Mouse (Mus musculus): ENCODE results near the gene Sh3rf1. TPM values are rescaled to one million over a fixed set of nuclear protein-coding genes. Genes with fewer than 3 reads are reported as not detected.

Gene Sh3rf1
- polyA plus RNA-seq, 1 experiment from 2014 or later, result 9.1 TPM

DNA sequence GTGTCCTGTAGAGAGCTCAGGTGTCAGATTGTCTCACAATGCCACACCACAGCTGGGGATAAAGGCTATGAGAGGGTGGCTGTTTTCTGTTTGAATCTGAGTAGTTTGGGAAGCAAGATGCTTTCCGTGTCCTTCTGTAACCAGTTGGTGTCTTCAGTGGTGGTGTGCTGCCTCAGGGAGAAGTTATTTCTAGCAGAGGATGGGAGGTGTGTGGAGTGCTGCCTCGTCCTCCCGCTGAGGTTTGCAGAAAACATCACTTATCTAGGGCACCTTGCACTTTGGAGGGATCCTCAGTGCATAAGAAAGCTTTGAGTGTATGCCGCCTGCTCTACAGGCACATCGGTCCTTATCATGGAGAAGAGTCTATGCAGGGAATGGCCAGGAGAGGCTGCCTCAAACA, 128.0 kb downstream of the Sh3rf1 start:
- H3K36me3 ChIP-seq, result peaks cover 8% of the 10 kb centered on the region
- no peak overlapping the region for H3K27ac ChIP-seq
- no peak overlapping the region for H3K4me3 ChIP-seq (replicated peaks)
- H3K27me3 ChIP-seq, result no peaks in the 10 kb centered on the region
- H3K4me1 ChIP-seq (replicated peaks), result peaks cover 19% of the 10 kb centered on the region
- WGBS, result 93% methylated on average over 5 of the region's 5 CpGs
- H3K9ac ChIP-seq (replicated peaks), result no peak overlapping the region
- no peak for ATAC-seq (ENCODE audit: insufficient number of reproducible peaks, insufficient read depth, low FRiP score, low TSS enrichment, low read depth)
- H3K9me3 ChIP-seq, result no peaks in the 10 kb centered on the region
- H3K4me2 ChIP-seq, result no peak overlapping the region

DNA sequence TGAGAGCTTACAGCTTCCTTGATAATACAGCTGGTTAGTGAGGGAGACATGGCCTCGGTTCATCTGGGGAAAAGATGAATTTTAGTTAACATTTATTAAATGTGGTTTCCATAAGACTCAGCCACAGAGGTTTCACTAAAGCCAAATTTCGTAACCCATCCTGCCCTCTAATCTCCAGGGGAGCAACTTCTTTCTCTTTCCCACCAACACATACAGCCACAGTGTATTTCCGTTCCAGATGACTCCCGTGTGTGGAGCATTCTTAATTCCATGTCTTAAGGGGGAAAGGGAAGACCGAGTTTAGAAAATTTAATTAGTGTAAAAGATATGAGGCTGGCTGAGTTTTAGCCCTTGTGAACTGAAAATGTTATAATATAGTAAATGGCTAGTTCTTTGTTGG, 131.8 kb downstream of the Sh3rf1 start:
- Histone ChIP-seq H3K4me1 (replicated peaks) (peaks cover 10% of the 10 kb centered on the region; the same call in 1 of the 2 replicates), H3K27me3 (no peaks in the 10 kb centered on the region), H3K4me2 (no peak overlapping the region), H3K27ac (no peak overlapping the region), H3K36me3 (peaks cover 3% of the 10 kb centered on the region; the same call in 1 of the 2 replicates), H3K9me3 (no peaks in the 10 kb centered on the region), H3K4me3 (replicated peaks) (no peak overlapping the region), H3K9ac (replicated peaks) (no peak overlapping the region)
- ATAC-seq (ENCODE audit: insufficient number of reproducible peaks, insufficient read depth, low FRiP score, low TSS enrichment, low read depth), result no peak
- WGBS, result 65% methylated on average over 5 of the region's 5 CpGs

DNA sequence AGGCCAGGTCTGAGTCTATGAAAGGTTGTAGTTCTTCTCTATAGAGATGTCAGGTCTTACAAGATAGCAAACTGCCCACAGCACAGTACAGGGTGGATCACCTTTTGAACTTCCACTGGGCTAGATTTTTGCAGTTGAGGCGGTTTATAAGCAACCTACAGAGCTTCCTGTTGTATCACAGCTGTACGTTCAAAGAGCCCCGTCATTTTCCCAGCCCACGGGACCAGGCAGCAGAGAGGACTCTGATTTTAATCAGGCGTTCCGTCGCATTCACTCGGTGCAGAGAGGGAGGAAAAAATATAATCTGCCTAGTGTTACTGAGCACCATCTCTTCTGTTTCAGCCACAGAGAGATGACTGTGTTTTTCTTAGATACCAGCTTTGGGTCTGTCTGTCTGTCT, 135.3 kb downstream of the Sh3rf1 start:
- no peak overlapping the region for H3K27ac ChIP-seq
- 50% methylated on average over 8 of the region's 8 CpGs for whole genome bisulfite sequencing
- H3K4me1 ChIP-seq (replicated peaks), result peaks cover 10% of the 10 kb centered on the region; the same call in 1 of the 2 replicates
- peaks cover 20% of the 10 kb centered on the region; the same call in 1 of the 2 replicates for H3K36me3 ChIP-seq
- H3K9me3 ChIP-seq, result no peaks in the 10 kb centered on the region
- no peak overlapping the region for H3K4me2 ChIP-seq
- no peak for ATAC-seq (ENCODE audit: insufficient number of reproducible peaks, insufficient read depth, low FRiP score, low TSS enrichment, low read depth)
- no peak overlapping the region for H3K9ac ChIP-seq (replicated peaks)
- H3K27me3 ChIP-seq, result no peaks in the 10 kb centered on the region
- H3K4me3 ChIP-seq (replicated peaks), result no peak overlapping the region

DNA sequence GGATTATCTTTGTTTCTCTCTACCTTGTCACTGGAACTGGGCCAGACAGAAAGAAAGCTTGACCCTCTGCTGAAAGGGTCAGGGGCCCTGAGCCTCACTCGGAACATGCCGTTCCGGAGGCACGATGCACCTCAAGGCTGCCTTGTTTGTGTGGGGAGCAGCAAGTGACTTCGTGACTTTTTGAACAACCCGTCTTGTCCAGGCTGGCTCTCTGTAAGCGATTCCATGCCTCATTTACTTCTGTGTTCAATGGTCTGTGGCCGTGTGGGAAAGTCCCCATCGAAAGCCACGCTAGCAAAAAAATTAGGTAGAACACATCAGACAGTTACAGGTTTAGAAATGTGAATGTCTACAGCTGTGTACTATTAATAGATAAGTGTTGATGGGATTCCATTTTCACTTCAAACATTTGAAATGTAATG, 136.2 kb downstream of the Sh3rf1 start:
- Histone ChIP-seq H3K9me3 (no peaks in the 10 kb centered on the region), H3K9ac (replicated peaks) (no peak overlapping the region), H3K27me3 (no peaks in the 10 kb centered on the region), H3K36me3 (peaks cover 28% of the 10 kb centered on the region), H3K4me2 (no peak overlapping the region), H3K4me1 (replicated peaks) (peaks cover 6% of the 10 kb centered on the region; the same call in 1 of the 2 replicates), H3K4me3 (replicated peaks) (no peak overlapping the region), H3K27ac (no peak overlapping the region)
- WGBS, result 84% methylated on average over 10 of the region's 10 CpGs
- no peak for ATAC-seq (ENCODE audit: insufficient number of reproducible peaks, insufficient read depth, low FRiP score, low TSS enrichment, low read depth)

DNA sequence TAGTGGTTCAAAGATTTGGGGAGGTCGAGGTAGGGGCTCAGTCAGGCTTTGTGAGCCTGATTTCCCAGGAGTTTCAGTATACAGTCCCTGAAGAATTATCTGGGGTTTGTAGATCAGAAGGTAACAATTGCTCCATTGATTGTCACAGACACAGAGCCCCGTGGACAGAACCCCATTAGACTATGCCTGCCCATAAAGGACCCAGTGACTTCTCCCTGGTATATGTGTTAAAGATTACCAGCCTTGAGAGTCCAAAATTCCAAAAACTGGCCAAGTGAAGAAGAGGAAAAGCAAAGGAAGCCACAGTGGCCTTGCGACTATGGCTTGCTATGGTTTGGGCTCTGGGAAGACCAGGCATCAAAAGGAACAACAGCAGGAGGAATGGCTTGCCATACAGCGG, 136.7 kb downstream of the Sh3rf1 start:
- Histone ChIP-seq H3K36me3 (peaks cover 28% of the 10 kb centered on the region), H3K27ac (no peak overlapping the region), H3K9me3 (no peaks in the 10 kb centered on the region), H3K4me1 (replicated peaks) (peaks cover 4% of the 10 kb centered on the region; the same call in 1 of the 2 replicates), H3K9ac (replicated peaks) (no peak overlapping the region), H3K4me2 (no peak overlapping the region), H3K27me3 (no peaks in the 10 kb centered on the region), H3K4me3 (replicated peaks) (no peak overlapping the region)
- no peak for ATAC-seq (ENCODE audit: insufficient number of reproducible peaks, insufficient read depth, low FRiP score, low TSS enrichment, low read depth)
- WGBS, result 88% methylated on average over 4 of the region's 4 CpGs

DNA sequence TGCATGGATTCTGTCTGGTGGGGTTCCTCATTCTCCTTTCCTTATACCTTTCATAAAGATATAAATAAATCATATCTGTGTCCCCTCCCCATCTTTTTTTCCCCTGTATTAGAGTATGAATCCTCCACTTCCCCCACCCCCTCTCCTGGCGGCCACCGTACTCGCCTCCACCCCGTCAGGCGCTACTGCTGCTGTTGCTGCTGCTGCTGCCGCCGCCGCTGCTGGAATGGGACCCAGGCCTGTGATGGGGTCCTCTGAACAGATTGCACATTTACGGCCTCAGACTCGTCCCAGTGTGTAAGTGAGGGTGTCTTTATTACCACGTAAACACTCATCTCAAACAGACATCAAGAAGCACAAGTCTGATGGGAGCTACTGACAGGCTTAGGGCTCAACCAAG, 137.8 kb downstream of the Sh3rf1 start:
- peaks cover 34% of the 10 kb centered on the region for H3K36me3 ChIP-seq
- 75% methylated on average over 11 of the region's 11 CpGs for WGBS
- no peaks in the 10 kb centered on the region for H3K4me1 ChIP-seq (replicated peaks)
- no peak overlapping the region for H3K4me3 ChIP-seq (replicated peaks)
- H3K27ac ChIP-seq, result no peak overlapping the region
- H3K9me3 ChIP-seq, result no peaks in the 10 kb centered on the region
- H3K4me2 ChIP-seq, result no peak overlapping the region
- no peaks in the 10 kb centered on the region for H3K27me3 ChIP-seq
- no peak for ATAC-seq (ENCODE audit: insufficient number of reproducible peaks, insufficient read depth, low FRiP score, low TSS enrichment, low read depth)
- no peak overlapping the region for H3K9ac ChIP-seq (replicated peaks)

DNA sequence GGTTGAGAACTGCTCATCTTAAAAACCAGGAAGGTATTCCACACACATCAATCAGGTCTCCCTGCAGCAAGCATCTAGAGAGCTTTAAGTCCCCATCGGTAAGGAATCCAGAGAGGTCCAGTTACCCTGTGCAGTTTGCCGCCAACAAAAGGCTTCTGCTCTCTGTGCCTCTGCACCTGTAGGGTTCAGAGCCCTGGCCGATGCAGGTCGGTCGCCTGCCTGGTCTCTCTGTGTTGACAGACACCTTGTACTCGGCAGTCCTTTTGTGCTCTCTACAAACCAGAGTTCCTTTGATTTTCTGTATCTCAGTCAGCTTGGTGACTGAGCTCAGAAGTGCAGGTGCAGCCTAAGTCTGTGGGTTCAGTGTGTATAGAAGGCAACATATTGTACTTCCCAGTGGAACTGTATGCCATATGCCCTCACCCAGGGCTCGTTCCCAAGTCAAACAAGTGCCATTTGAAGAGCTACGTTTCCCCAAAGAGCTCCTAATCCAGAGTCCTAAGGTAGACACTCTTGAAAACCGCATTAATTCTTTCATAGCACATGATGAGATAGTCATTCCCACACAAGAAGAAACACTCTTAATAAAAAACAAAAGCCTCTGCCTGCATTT, 138.7 kb downstream of the Sh3rf1 start:
- Histone ChIP-seq H3K9ac (replicated peaks) (no peak overlapping the region), H3K4me2 (no peak overlapping the region), H3K36me3 (peaks cover 36% of the 10 kb centered on the region), H3K27me3 (no peaks in the 10 kb centered on the region), H3K4me3 (replicated peaks) (no peak overlapping the region), H3K27ac (no peak overlapping the region), H3K9me3 (no peaks in the 10 kb centered on the region), H3K4me1 (replicated peaks) (no peaks in the 10 kb centered on the region)
- WGBS, result 83% methylated on average over 9 of the region's 9 CpGs
- no peak for ATAC-seq (ENCODE audit: insufficient number of reproducible peaks, insufficient read depth, low FRiP score, low TSS enrichment, low read depth)

DNA sequence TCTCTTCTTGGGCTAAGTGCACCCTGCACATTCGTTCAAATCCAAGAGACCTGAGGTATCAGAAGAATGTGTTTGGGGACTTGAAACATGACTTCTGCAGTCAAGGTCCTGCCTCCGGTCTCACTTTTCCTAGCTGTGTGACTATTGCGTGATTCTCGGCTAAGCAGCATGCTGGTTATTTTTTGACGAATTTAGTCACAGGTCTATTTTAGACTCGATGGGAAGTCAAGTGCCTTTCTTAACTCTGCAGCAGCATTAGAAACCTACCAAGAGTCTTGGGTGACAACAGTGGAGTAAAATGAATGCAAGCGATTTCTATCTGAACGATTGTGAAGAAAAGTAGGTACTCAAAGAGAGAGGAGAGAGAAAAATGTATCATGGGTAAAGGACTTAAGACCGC, 149.6 kb downstream of the Sh3rf1 start:
- WGBS, result 92% methylated on average over 9 of the region's 9 CpGs
- Histone ChIP-seq H3K4me2 (no peak overlapping the region), H3K27me3 (peaks cover 6% of the 10 kb centered on the region; the same call in 1 of the 2 replicates), H3K4me3 (replicated peaks) (no peak overlapping the region), H3K36me3 (peaks cover 21% of the 10 kb centered on the region), H3K27ac (no peak overlapping the region), H3K9ac (replicated peaks) (no peak overlapping the region), H3K4me1 (replicated peaks) (peaks cover 4% of the 10 kb centered on the region; the same call in 1 of the 2 replicates), H3K9me3 (no peaks in the 10 kb centered on the region)
- ATAC-seq (ENCODE audit: insufficient number of reproducible peaks, insufficient read depth, low FRiP score, low TSS enrichment, low read depth), result no peak

DNA sequence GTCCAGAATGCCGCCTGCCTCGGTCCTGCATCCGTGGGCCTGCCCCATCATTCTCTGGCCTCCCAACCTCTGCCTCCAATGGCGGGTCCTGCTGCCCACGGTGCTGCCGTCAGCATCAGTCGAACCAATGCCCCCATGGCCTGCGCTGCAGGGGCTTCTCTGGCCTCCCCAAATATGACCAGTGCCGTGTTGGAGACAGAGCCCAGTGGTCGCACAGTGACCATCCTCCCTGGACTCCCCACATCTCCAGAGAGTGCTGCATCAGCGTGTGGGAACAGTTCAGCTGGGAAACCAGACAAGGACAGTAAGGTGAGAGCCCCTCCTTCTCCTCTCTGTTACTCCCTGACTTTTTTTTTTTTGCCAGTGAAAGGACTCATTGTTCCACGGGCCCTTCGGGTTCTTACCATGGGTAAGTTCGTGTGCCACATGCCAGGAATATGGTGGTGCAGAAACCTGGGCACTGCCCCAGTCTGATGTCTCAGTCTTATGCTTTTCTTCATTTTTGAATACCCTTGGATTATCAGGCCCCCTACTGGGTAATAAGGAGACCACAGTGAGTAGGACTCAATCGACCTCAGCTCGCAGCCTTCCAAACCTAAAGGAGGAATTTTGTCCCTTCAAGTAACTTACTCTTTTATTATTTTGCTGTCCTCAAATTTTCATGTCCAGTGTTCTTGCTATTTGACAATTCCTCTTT, 150.5 kb downstream of the Sh3rf1 start:
- peaks cover 6% of the 10 kb centered on the region; the same call in 1 of the 2 replicates for H3K27me3 ChIP-seq
- peaks cover 21% of the 10 kb centered on the region for H3K36me3 ChIP-seq
- H3K4me2 ChIP-seq, result no peak overlapping the region
- H3K4me3 ChIP-seq (replicated peaks), result no peak overlapping the region
- H3K9ac ChIP-seq (replicated peaks), result no peak overlapping the region
- ATAC-seq (ENCODE audit: insufficient number of reproducible peaks, insufficient read depth, low FRiP score, low TSS enrichment, low read depth), result no peak
- H3K27ac ChIP-seq, result no peak overlapping the region
- peaks cover 4% of the 10 kb centered on the region; the same call in 1 of the 2 replicates for H3K4me1 ChIP-seq (replicated peaks)
- no peaks in the 10 kb centered on the region for H3K9me3 ChIP-seq
- WGBS, result 91% methylated on average over 16 of the region's 16 CpGs

DNA sequence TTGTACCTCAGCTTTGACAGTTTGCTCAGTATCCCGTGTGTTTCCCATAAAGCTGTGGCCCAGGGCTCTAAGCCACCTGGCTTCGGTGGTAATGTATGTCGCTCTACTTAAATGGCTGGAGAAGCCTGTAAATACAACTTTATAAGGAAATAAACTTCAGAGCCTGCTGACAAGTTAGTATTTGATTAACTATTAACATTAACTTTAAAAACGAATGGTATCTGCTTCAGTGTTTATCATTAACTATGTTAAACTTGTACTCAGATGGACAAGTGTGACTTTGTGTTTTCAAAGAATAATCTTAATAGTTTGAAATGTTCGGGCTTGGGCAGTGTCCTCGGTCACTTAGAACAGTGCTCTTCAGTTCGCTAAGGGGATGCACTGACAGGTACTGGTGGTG, 151.5 kb downstream of the Sh3rf1 start:
- WGBS, result 56% methylated on average over 7 of the region's 7 CpGs
- H3K9ac ChIP-seq (replicated peaks), result no peak overlapping the region
- ATAC-seq (ENCODE audit: insufficient number of reproducible peaks, insufficient read depth, low FRiP score, low TSS enrichment, low read depth), result no peak
- H3K27me3 ChIP-seq, result peaks cover 6% of the 10 kb centered on the region; the same call in 1 of the 2 replicates
- peaks cover 4% of the 10 kb centered on the region; the same call in 1 of the 2 replicates for H3K4me1 ChIP-seq (replicated peaks)
- H3K4me3 ChIP-seq (replicated peaks), result no peak overlapping the region
- H3K9me3 ChIP-seq, result no peaks in the 10 kb centered on the region
- no peak overlapping the region for H3K27ac ChIP-seq
- H3K4me2 ChIP-seq, result no peak overlapping the region
- peaks cover 21% of the 10 kb centered on the region for H3K36me3 ChIP-seq

DNA sequence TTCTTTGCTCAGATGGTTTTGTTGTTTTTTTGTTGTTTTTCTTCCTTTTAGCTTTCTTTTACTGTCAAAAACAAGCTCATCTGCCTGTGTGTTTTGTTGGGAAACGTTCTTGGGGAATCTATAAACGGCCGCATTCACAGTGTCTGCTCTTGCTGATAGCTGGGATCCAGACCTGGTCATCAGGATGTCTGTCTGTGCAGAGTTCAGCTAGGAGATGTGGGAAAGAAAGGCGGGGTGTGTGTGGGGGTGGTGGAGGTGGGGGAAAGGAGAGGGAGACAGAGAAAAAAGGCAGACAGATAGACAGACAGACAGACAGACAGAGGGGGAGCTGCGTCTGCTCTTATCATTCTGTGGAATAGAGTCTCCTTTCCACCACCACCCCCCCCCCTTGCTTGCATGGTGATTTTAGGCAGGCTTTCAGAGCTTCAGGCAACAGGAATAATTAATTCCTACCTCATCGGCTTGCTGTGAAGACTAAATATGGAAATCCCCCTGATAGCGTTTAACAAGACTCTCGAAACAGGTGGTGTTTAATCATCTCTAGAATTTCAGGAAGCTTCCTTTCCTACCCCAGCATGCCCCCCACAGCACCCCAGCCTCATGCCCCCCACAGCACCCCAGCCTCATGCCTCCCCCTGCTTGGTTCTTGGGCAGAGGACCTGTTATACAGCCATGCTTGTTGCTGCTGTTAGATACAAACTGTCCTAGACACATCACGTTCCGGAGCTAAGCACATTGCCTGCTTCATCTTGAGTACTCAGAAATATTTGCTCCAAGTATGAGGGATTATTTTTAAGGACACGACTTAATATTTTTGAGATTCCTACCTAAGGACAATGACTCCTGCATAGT, 155.4 kb downstream of the Sh3rf1 start:
- Histone ChIP-seq H3K4me2 (no peak overlapping the region), H3K27ac (no peak overlapping the region), H3K9me3 (no peaks in the 10 kb centered on the region), H3K4me1 (replicated peaks) (peaks cover 1% of the 10 kb centered on the region; the same call in 1 of the 2 replicates), H3K4me3 (replicated peaks) (no peak overlapping the region), H3K36me3 (peaks cover 10% of the 10 kb centered on the region), H3K27me3 (peaks cover 2% of the 10 kb centered on the region; the same call in 1 of the 2 replicates), H3K9ac (replicated peaks) (no peak overlapping the region)
- no peak for ATAC-seq (ENCODE audit: insufficient number of reproducible peaks, insufficient read depth, low FRiP score, low TSS enrichment, low read depth)
- WGBS, result 82% methylated on average over 11 of the region's 11 CpGs

Measured in limb, embryonic 12.5 days (tissue).